Mouse (Mus musculus) brain, adult 2 months (tissue): ENCODE measurements at regions not wholly inside any gene's neighbourhood (a gene's known extent, or its start where the extent isn't known, plus 50 kb on each side); places are given as distances from the start of the nearest gene placed in this dataset.

ENCODE experiments used
- DNase-seq: peaks from one replicate; pipeline ENCODE4 v3.0.0; 2011; ENCODE audit warnings: low read depth, low spot score

DNA sequence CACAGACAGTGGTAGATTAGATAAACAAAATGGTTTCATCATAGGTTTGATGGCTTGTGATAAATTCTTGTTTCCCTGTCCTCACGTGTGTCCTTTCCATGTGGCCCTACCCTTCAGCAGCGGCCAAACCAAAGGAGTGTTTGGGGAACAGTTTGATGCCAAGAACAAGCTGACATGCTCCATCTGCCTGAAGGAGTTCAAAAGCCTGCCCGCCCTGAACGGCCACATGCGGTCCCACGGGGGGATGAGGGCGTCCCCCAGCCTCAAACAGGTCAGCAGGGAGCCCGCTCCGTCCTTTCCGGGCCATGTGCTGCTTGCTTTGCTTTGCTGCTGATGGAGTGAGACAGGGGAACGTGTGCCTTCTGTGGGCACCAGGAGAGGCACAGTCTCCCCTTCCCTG lies 51.0 kb upstream of the Mrps10 start:
- no peak for DNase-seq

DNA sequence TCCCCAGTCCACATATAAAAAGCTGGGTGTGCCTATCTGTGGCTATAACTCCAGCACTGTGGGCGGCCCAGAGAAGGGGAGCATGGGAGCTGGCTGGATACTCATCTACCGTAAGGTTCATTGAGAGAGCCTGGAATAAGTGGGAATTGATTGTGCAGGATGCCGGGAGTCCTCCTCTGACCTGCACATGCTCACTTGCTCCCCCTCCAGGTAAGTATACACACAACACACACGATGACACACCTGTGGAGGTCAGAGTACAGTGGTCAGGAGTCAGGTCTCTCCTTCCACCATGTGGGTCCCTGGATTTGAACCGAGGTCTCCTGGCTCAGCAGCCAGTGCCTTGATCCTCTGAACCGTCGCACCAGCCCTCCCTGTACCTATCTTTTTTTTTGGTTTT lies 55.5 kb upstream of the Mrps10 start:
- no peak for DNase-seq

DNA sequence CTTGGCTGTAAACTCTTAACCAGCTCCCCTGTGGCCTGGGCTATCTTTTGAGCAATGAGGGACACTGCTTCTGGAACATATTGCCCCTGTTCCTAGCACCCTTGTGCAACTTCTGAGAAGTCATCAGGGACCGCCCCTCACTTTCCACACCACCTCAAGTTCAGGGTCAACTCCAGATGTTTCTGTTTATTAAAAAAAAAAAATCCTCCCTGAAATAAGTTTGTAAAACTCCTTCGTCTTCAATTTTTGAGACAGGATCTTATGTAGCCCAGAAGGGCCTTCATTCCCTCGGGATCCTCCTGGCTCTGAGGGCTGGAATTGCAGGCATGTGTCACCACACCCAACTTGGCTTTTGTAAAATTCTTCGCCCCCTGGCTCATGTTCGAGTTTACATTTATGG lies 57.4 kb upstream of the Mrps10 start:
- DNase-seq, result no peak

- no peak for DNase-seq
Observed at GRCm38 (mm10) chr17:47306027-47306761, 62.5 kb upstream of the Mrps10 start.

- DNase-seq, result peak; percentile 39
Observed at GRCm38 (mm10) chr17:47304463-47305199, 64.1 kb upstream of the Mrps10 start.

DNA sequence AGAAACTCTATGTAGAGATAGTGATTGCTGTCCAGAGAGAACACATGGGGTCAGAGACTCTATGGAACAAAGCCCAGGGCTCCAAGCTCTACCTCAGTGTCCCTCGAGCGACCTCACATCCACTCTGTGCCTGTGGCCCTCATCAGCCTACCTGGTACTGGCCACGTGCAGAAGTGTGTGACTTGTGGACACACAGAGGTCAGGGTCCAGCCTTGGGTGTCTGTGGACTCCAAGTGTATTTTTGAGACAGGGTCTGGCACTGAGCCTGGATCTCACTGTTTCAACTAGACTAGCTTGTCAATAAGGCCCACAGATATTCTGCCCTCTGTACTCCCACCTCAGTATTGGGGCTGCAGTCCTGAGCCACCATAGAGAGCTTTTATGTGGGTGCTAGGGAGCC lies 65.1 kb upstream of the Mrps10 start:
- no peak for DNase-seq

DNA sequence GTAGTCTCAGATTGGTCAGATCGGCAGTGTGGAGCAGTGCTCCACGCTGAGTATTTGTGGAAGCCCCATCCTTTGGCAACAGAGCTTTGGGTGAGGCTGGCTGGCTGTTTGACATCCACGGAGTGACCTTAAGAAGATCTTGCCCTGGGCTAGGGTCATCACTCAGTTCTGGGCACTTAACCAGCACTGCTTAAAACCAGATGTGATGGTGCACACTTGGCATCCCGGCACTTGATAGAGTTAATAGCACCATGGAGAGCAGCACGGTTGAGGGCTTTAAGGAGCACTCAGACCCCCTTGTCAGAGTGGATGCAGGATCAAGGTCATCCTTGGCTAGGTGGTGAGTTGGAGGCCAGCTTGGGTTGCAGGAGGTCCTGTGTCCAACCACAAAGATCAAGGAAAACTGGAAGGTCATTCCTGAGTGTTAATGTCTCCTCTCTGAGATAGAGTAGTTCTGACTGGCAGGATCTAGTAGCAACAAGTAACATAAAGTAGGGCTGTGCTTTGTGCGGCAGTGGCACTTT lies 70.2 kb upstream of the Mrps10 start:
- DNase-seq, result no peak

DNA sequence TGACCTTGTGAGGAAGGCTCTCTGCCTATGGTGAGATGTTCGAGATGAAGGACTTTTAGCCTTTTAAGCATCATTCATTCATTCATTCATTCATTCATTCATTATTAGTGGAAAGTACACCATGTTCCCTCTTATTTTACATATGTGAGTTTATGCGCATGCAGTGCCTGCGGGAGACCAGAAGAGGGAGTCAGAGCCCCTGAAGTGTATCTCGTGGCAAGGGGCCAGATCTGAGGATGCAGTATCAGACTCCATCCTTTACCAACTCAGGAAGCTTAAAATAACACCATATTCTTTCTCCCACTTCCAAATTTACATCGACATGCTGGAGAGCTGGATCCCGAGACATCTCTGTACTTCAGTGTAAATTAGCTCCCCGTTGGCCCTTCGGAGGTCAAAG lies 70.7 kb upstream of the Mrps10 start:
- DNase-seq, result peak; percentile 35

GRCm38 (mm10) chr17:47296709-47297450 lies 71.8 kb upstream of the Mrps10 start:
- DNase-seq, result no peak

DNA sequence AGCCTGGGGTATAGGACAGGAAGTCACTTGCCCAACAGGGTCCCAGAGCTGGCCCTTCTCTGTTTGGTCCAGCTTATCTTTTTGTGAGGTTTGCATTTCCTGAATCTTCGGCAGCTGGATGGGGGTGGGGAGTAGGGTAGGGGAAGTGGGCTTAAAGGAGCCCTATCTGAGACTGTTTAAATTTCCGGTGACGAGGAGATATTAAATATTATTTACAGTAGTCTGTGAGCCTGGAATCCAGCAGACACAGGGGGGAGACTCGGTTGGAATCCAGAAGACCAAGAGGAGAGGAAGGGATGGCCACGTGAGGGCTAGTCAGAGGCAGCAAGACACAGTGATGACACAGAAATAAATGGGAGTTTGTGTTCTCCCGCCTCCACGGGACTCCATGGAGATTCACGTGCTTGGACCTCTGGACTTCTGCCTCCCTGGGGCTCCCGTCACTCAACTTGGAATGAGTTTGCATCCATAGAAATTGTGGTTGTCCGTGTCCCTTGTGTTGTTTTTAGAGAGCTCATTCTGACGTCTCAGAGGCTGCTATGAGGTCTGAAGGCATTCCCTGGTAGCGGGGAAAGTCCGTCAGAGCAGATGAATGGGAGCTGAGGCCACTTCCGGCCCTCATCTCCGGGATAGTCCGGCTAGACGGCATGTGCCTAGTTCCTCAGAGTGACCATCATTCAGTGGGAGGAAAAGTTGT lies 73.2 kb upstream of the Mrps10 start:
- DNase-seq, result peak; percentile 32

- peak; percentile 46 for DNase-seq
Observed at GRCm38 (mm10) chr17:47294091-47294534, 74.6 kb upstream of the Mrps10 start.

DNA sequence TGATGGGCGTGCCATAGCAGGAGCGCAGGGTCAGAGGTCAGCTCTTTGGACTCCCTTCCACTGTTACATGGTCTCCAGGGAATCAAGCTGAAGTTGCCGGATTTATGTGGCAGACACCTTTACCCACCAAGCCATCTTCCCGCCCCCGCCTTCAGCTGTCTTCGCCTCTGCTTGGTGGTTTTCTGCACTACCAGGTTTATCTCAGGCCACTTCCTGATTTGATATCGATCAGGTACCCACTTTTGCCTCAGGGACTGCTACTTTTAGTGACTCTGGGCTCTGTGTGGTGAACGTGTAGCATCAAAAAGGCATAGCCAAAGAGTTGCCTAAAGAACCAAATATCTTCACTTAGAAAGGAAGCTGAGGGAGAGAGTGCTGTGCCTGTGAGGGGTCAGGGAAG lies 75.5 kb upstream of the Mrps10 start:
- no peak for DNase-seq

DNA sequence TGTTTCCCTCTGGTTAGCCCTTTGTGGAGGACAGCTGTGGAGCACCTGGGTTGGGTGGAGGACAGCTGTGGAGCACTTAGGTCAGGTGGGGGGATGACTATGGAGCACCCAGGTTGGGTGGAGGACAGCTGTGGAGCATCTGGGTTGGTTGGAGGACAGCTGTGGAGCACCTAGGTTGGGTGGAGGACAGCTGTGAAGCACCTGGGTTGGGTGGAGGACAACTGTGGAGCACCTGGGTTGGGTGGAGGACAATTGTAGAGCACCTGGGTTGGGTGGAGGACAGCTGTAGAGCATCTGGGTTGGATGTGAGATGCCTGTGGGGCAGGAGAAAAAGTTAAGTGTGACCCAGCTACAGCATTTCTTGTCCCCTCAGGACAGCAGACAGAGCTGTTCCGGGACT lies 77.1 kb upstream of the Mrps10 start:
- no peak for DNase-seq

DNA sequence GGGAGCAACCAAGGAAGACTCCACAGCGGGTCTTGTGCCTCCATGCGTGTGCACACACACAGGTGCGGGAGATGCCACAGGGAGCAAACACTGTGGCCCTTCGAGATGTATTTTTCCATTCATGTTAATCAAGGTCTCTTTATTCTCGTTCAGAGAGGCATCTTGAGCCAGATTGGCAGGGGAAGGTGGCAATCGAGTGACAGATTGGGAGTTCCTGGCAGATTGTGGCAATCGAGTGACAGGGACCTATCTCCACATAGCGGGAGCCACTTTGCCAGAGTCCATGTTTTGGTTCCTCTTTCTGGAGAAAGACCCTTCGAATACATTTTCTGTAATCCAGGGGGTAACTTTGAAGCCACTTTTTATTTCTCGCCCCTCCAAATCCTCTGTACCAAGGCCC lies 83.1 kb upstream of the Mrps10 start:
- no peak for DNase-seq

DNA sequence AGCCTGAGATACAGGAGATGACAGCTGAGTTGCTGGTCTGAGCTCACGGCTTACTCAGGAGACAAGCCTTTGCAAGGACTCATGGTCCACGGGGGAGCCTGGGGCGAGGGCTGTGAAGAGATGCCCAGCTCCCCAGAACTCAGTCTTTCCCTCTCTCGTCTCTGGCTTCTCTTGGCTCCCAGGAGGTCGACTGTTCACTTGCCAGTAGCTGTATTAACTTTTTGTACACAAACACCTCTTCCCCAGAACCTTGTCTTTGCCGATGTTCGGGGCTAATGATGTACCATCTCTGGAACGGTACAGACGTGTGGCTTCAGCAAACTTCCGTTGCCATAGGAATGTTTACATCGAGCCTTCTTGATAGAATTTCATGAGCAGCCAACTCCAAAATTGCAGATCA lies 84.5 kb upstream of the Mrps10 start:
- DNase-seq, result no peak

DNA sequence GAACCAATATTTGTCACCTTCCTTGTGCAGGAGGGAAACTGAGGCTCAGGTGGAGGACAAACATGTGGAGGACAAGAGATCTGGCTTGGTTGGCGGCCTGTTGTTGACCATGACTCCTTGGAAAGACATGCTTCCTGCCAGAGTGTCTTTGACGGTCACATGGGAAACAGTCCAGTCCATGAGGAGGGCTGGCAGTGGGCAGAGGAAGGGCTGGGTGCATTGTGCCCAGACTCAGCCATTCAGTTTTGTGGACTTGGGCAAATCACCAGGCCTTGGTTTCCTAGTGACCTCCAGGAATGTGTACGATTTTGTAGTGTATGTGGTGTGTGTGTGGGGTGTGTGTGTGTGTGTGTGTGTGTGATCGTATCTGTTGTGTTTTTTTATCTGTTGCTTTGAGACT lies 85.5 kb upstream of the Mrps10 start:
- DNase-seq, result no peak

- DNase-seq, result no peak
Observed at GRCm38 (mm10) chr17:47282476-47282875, 86.2 kb upstream of the Mrps10 start.

- peak; percentile 28 for DNase-seq
Observed at GRCm38 (mm10) chr17:47277890-47278289, 90.8 kb upstream of the Mrps10 start.

DNA sequence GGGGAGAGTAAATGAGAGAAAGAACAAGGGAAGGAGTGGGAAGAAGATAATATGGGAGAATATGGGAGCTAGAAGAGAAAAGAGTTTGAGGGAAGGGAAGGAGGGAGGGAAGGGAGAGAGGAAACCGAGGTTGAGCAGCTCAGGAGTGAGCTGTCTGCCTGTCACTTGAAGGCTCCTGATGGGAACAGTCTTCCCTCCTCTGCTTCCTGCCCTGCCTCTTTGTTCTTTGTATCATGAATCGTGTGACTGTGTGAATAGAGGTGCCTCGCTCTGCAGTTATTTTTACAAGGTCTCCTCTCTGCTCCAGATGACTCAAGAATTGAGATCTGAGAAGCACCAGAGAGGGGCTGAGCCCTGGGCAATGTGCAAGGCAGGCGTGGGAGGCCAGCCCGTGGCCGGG lies 92.0 kb upstream of the Mrps10 start:
- peak; percentile 80 for DNase-seq

- no peak for DNase-seq
Observed at GRCm38 (mm10) chr17:47275796-47276311, 92.8 kb upstream of the Mrps10 start.

GRCm38 (mm10) chr17:47273309-47273708 lies 95.4 kb upstream of the Mrps10 start:
- no peak for DNase-seq
